Mouse (Mus musculus): ENCODE data around the gene Irak4. TPM values are rescaled to one million over a fixed set of nuclear protein-coding genes. Genes with fewer than 3 reads are reported as not detected.

Irak4 gene
- total and polyA plus RNA-seq, 3 experiments: 6.7 to 9.4 TPM; not detected in 1

- Histone ChIP-seq H3K4me1 (ENCODE audit: control insufficient read depth in 1 of 2, insufficient read depth in 2 of 2, low read length in 2 of 2) (peaks cover 19 to 27% of the 10 kb centered on the region in 2 experiments), H3K36me3 (ENCODE audit: control insufficient read depth in 1 of 2, insufficient read depth in 2 of 2, low read length in 2 of 2) (peaks cover 13 to 28% of the 10 kb centered on the region in 2 experiments), H3K9ac (ENCODE audit: control insufficient read depth, low read depth, low read length, poor library complexity, severe bottlenecking) (peak within 1 kb of the TSS; percentile 93), H3K27me3 (ENCODE audit: control insufficient read depth in 1 of 2, insufficient read depth in 2 of 2, low read length in 2 of 2) (no peaks in the 10 kb centered on the region), H3K9me3 (replicated peaks; ENCODE audit: insufficient read depth, low read length) (no peaks in the 10 kb centered on the region), H3K27ac (ENCODE audit: control insufficient read depth, low read depth, low read length) (peak within 1 kb of the TSS; percentile 20), H3K4me3 (ENCODE audit: control insufficient read depth in 1 of 2, insufficient read depth in 1 of 2, low read depth in 2 of 2, low read length in 2 of 2) (peak within 1 kb of the TSS; percentile 70 to 98), H3K79me2 (ENCODE audit: control insufficient read depth, insufficient read depth, low read length, poor library complexity) (peaks cover 14% of the 10 kb centered on the region)
- 0 out of 2 replicates have a peak, but pooled peaks have one; percentile 28 for TF ChIP-seq TBP (IDR thresholded peaks at IDR 0.05; ENCODE audit: low read depth, low read length)
- TF ChIP-seq ZNF384 (IDR thresholded peaks at IDR 0.05; ENCODE audit: low read depth, low read length): no peak; the same call in 1 of the 2 replicates
- peak; percentile 97 for TF ChIP-seq SIN3A (IDR thresholded peaks at IDR 0.05; ENCODE audit: low read length)
- TF ChIP-seq MYB (IDR thresholded peaks at IDR 0.05; ENCODE audit: low read depth, low read length): no peak
- TF ChIP-seq GABPA (IDR thresholded peaks at IDR 0.05; ENCODE audit: low read depth, low read length): no peak
- TF ChIP-seq SMC3 (IDR thresholded peaks at IDR 0.05; ENCODE audit: low read depth, low read length): no peak
- peak; percentile 89 for TF ChIP-seq ZMIZ1 (IDR thresholded peaks at IDR 0.05; ENCODE audit: low read depth, low read length)
- peak in 1 of 2 experiments; percentile 1; a peak in 1 of 4 replicates for TF ChIP-seq EP300 (IDR thresholded peaks at IDR 0.05; ENCODE audit: low read depth in 1 of 2, low read length in 2 of 2)
- peak; percentile 76 for TF ChIP-seq MAX (IDR thresholded peaks at IDR 0.05; ENCODE audit: low read length)
- TF ChIP-seq POLR2AphosphoS2 (IDR thresholded peaks at IDR 0.05; ENCODE audit: low read length): peak; percentile 89
- no peak for TF ChIP-seq TAL1 (IDR thresholded peaks at IDR 0.05; ENCODE audit: low read length)
- TF ChIP-seq KAT2A (conservative IDR thresholded peaks at IDR 0.05; ENCODE audit: low read depth, low read length): peak; percentile 65; the same call in 1 of the 2 replicates
- peak; percentile 100 for TF ChIP-seq ELF1 (IDR thresholded peaks at IDR 0.05; ENCODE audit: low read depth, low read length)
- peak; percentile 72 for TF ChIP-seq MXI1 (IDR thresholded peaks at IDR 0.05; ENCODE audit: low read depth, low read length)
- TF ChIP-seq USF1 (IDR thresholded peaks at IDR 0.05; ENCODE audit: low read depth, low read length): peak; percentile 39
- TF ChIP-seq POLR2A (IDR thresholded peaks at IDR 0.05; ENCODE audit: control insufficient read depth in 1 of 2, insufficient read depth in 1 of 2, low read depth in 1 of 2, low read length in 2 of 2, poor library complexity in 1 of 2): peak; percentile 92 to 94
- peak; percentile 98 for TF ChIP-seq MAZ (IDR thresholded peaks at IDR 0.05; ENCODE audit: low read depth, low read length)
- TF ChIP-seq MEF2A (IDR thresholded peaks at IDR 0.05; ENCODE audit: extremely low read depth, insufficient replicate concordance, low read depth, low read length, poor library complexity, severe bottlenecking): 0 out of 2 replicates have a peak, but pooled peaks have one; percentile 8
- TF ChIP-seq TCF12 (IDR thresholded peaks at IDR 0.05; ENCODE audit: low read depth, low read length): 0 out of 2 replicates have a peak, but pooled peaks have one; percentile 48
- TF ChIP-seq HCFC1 (IDR thresholded peaks at IDR 0.05; ENCODE audit: low read depth, low read length): peak; percentile 94
- TF ChIP-seq RCOR1 (IDR thresholded peaks at IDR 0.05; ENCODE audit: low read depth, low read length): no peak
- no peak for TF ChIP-seq RAD21 (IDR thresholded peaks at IDR 0.05; ENCODE audit: low read depth, low read length)
- TF ChIP-seq ZKSCAN1 (IDR thresholded peaks at IDR 0.05; ENCODE audit: low read depth, low read length): no peak
- no peak; a peak in 1 of 6 replicates for TF ChIP-seq CTCF (IDR thresholded peaks at IDR 0.05 in 2 of 3, conservative IDR thresholded peaks at IDR 0.05 in 1 of 3; ENCODE audit: control insufficient read depth in 1 of 3, insufficient read depth in 1 of 3, low read depth in 2 of 3, low read length in 3 of 3, poor library complexity in 1 of 3, severe bottlenecking in 1 of 3)
- TF ChIP-seq POLR2AphosphoS5 (IDR thresholded peaks at IDR 0.05; ENCODE audit: borderline replicate concordance, low read depth, low read length): 0 out of 2 replicates have a peak, but pooled peaks have one; percentile 25
- 0 out of 2 replicates have a peak, but pooled peaks have one; percentile 25 for TF ChIP-seq NRF1 (IDR thresholded peaks at IDR 0.05; ENCODE audit: insufficient read depth, low read depth, low read length, poor library complexity, severe bottlenecking)
- TF ChIP-seq UBTF (IDR thresholded peaks at IDR 0.05; ENCODE audit: borderline replicate concordance, insufficient read depth, low read depth, low read length): peak; percentile 45; the same call in 1 of the 2 replicates
- 0 out of 2 replicates have a peak, but pooled peaks have one; percentile 25 for TF ChIP-seq ETS1 (IDR thresholded peaks at IDR 0.05; ENCODE audit: low read depth, low read length)
- TF ChIP-seq GATA1 (IDR thresholded peaks at IDR 0.05; ENCODE audit: low read depth, low read length): no peak
- peak; percentile 37 for TF ChIP-seq ZC3H11A (IDR thresholded peaks at IDR 0.05; ENCODE audit: low read depth, low read length)
- peak; percentile 90 for TF ChIP-seq NELFE (IDR thresholded peaks at IDR 0.05; ENCODE audit: low read depth, low read length)
- DNase-seq (ENCODE audit: low read depth, low spot score): peak; percentile 99
Observed at GRCm38 (mm10) chr15:94589219-94590075, 46.0 kb downstream of the Irak4 start, which contains the start of gene Twf1. Twf1 (minus strand) TSS chr15:94589889.
